Mouse (Mus musculus) embryo, embryonic 11.5 days (tissue): Measurements from ENCODE around the gene Rras.
"Not testable (repeated sequence)": the region's sequence is repeated elsewhere in the genome, so short reads cannot be mapped to it uniquely, and the experiment has no call there.

ENCODE experiments used
- DNase-seq: peaks from one replicate; pipeline ENCODE4 v3.0.0-alpha.2; 2012; ENCODE audit warnings: low read depth, low spot score

Gene Rras

DNA sequence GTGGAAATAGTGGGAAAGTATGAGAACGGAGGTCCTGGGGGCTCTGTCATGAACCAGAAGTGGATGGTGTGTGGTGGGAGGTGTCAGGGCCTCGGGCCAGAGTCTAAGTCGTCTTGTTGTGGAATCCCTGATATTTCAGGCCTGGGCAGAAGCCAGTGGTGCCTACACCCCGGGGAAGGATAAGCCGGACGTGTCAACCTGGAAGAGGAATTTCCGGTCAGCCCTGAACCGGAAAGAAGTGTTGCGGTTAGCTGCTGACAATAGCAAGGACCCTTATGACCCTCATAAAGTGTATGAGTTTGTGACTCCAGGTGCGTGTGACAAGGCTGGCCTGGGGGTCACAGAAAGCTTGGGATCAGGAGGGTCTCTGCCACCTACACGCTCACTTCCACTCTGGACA, 18.0 kb upstream of the Rras start:
- DNase-seq: no peak

GRCm38 (mm10) chr7:45000539-45001114, 17.1 kb upstream of the Rras start:
- DNase-seq: no peak

GRCm38 (mm10) chr7:45002440-45002839, 15.3 kb upstream of the Rras start:
- DNase-seq: no peak

- DNase-seq: no peak
Observed at GRCm38 (mm10) chr7:45004546-45004945, 13.2 kb upstream of the Rras start.

DNA sequence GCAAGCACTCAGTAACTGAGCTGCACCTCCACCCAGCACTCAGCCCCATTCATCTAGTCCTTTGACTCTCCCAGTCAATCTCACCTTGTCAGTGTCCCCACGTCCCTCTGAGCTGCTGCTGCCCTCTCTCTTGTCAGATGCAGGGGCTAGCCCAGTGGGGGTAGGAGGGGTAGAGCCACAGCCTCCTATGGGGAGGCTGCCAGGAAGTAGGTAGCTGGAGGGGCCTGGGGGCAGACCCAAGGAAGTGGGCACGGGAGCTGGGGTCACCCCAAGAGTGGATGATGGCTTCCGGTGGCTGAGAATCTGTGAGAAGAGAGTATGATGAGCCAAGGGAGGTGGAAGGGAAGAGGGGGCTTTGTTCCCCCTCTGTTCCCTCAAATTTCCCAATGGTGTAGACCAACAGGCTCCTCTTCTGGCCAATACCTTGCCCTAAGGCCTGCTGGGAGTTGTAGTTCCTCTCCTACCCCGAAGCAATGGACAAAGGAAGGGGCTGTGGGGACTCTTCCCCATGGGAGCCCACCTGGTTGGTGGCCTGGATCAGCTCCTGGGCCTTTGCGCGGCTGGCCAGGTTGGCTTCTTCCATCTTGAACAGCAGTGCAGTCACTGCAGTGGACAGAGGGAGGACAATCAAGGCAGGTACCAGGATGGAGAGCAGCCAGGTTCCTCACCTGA, 12.3 kb upstream of the Rras start:
- no peak for DNase-seq

GRCm38 (mm10) chr7:45006503-45006902, 11.3 kb upstream of the Rras start:
- DNase-seq: no peak

- no peak for DNase-seq
Observed at GRCm38 (mm10) chr7:45007141-45007540, 10.6 kb upstream of the Rras start.

GRCm38 (mm10) chr7:45007846-45008245, 9.9 kb upstream of the Rras start:
- no peak for DNase-seq

GRCm38 (mm10) chr7:45008411-45008810, 9.3 kb upstream of the Rras start:
- no peak for DNase-seq

GRCm38 (mm10) chr7:45012011-45012410, 5.8 kb upstream of the Rras start:
- DNase-seq: no peak

DNA sequence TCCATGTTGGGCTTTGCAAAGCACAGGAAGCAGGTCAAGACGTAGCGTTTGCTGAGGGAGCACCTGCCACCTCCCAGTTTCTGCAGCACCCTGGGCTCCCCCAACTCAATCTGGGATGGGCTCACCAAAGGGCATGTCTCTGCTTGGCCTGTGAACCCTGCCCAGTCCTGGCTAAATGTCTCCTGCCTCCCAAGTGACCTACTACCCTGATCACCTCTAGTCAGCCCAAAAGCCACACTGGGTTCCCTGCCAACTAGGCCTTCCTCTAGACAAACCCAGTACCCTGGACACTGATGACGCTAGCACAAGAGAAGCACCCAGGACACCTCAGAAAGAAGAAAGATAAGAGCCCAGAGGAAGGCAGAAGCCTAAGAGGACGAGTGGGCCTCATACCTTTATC, 4.9 kb upstream of the Rras start:
- no peak for DNase-seq

GRCm38 (mm10) chr7:45013366-45014095, 4.2 kb upstream of the Rras start:
- DNase-seq: no peak

- DNase-seq: no peak
Observed at GRCm38 (mm10) chr7:45014096-45014451, 3.7 kb upstream of the Rras start.

- no peak for DNase-seq
Observed at GRCm38 (mm10) chr7:45015344-45015956, 2.3 kb upstream of the Rras start.

DNA sequence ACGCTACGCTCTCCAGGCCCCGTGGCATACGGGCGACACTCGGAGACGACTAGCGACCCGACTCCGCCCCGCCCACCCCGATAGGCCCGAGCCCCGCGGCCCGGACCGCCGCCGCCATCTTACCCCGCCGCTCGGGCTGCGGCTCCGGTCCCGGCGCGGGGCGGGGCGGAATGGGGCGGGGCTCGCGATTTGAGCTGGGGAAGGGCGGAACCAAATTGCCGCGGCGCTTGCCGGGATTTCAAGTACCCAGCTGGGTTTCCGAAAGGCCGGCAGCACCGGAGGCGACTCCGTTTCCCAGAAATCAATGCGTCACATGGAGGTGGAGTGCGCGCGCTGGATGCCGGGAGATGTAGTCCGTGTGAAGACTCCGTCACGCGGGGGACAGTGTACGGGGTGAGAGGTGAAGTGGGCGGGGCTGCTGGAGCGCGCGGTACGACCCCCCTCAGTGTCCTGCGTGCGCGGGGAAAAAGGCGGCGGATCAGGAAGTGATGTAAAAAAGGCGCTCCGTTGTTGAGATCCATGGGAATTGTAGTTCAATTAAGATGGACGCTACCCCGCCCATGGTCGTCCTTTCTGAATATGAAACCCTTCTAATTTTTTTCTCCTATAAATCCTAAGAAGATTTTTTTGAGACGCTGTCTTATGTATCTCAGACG, 1.7 kb upstream of the Rras start, which contains the start of gene Scaf1:
Scaf1 (minus strand) TSS at position 407 of the 656 bp plus-strand sequence.
- peak; percentile 98 for DNase-seq

DNA sequence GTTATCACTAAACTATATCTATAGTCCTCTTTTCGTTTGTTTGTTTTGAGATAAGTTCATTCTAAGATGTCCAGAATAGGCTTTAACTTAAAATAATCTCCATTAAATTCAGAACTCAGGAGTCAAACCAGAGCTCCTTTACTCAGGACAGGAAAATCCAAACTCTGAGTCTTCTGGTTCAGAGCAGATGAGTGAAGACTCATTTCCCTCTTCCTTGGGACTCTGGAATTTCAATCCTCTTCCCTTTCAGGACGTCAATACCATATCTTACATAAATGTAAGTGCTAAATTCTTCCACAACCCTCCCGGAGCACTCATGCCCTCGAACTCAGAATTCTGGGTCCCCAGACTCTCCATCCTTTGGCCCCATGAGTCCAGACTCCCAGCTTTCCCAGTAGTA, 1.0 kb upstream of the Rras start:
- no peak for DNase-seq

- no peak for DNase-seq
Observed at GRCm38 (mm10) chr7:45019031-45019571, 1.3 kb downstream of the Rras start.

DNA sequence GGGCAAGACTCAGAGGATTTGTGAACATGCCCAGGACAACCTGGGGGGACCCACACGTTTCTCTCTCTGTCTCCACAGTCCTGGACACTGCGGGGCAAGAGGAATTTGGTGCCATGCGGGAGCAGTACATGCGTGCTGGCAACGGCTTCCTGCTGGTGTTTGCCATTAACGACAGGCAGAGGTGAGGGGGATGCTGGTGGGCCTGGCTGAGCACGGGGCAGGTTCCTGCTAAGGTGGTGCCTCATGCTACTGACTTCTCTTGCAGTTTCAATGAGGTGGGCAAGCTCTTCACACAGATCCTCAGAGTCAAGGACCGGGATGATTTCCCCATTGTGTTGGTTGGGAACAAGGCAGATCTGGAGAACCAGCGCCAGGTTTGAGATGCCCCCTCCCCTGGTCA, 2.5 kb downstream of the Rras start:
- no peak for DNase-seq

- DNase-seq: not testable (repeated sequence)
Observed at GRCm38 (mm10) chr7:45023711-45024110, 6.0 kb downstream of the Rras start.

GRCm38 (mm10) chr7:45024281-45025248, 6.8 kb downstream of the Rras start:
- DNase-seq: no peak
